Mouse (Mus musculus) thymus, adult 2 months (tissue): Measurements from ENCODE around the gene Zfp362. TPM values are rescaled to one million over a fixed set of nuclear protein-coding genes. Genes with fewer than 3 reads are reported as not detected.

ENCODE experiments used
- DNase-seq: peaks from one replicate; pipeline ENCODE4 v3.0.0; 2021
- H3K27ac ChIP-seq: fragments of 200-500 bp; 2 replicates; pipeline ENCODE4 v1.5.1; 2012; ENCODE audit warnings: low read length, control low read depth; ENCODE audit not compliant: control insufficient read depth, insufficient read depth
- H3K27me3 ChIP-seq: fragments of 200-500 bp; 2 replicates; pipeline ENCODE4 v1.6.1; 2012; ENCODE audit warnings: mild to moderate bottlenecking, low read length, moderate library complexity, mixed read lengths; ENCODE audit not compliant: control insufficient read depth, insufficient read depth
- H3K36me3 ChIP-seq: fragments of 200-500 bp; 2 replicates; pipeline ENCODE4 v1.6.1; 2012; ENCODE audit warnings: mild to moderate bottlenecking, low read length, moderate library complexity; ENCODE audit not compliant: control insufficient read depth, insufficient read depth
- H3K4me1 ChIP-seq: fragments of 200-500 bp; replicated peaks from 2 replicates; pipeline ENCODE4 v1.6.1; 2012; ENCODE audit warnings: low read length; ENCODE audit not compliant: control insufficient read depth, insufficient read depth
- H3K4me3 ChIP-seq: fragments of 200-500 bp; 2 replicates; pipeline ENCODE4 v1.5.1; 2012; ENCODE audit warnings: mild to moderate bottlenecking, low read length, control low read depth, moderate library complexity; ENCODE audit not compliant: control insufficient read depth, insufficient read depth
- CTCF ChIP-seq: fragments of 200-500 bp; IDR thresholded peaks from 2 replicates; pipeline ENCODE4 v1.5.1; 2012; ENCODE audit warnings: mild to moderate bottlenecking, control low read depth, low read length, moderate library complexity, borderline replicate concordance; ENCODE audit not compliant: control insufficient read depth, poor library complexity, insufficient read depth; ENCODE audit errors: extremely low read depth
- POLR2A ChIP-seq: fragments of 200-500 bp; IDR thresholded peaks from 2 replicates; pipeline ENCODE4 v1.6.1; 2012; ENCODE audit warnings: mild to moderate bottlenecking, low read length, control low read depth, moderate library complexity; ENCODE audit not compliant: control insufficient read depth, poor library complexity, insufficient read depth; ENCODE audit errors: extremely low read depth
- WGBS: fragments of 180-500 bp; shearing (Covaris S2); methylation state at CpG from one replicate; pipeline ENCODE4 v1.1.7; 2018; 5-methylcytosine and 5-hydroxymethylcytosine counted together
- polyA plus RNA-seq: library from polyadenylated mRNA; depleted of rRNA; stranded (reverse); fragments of >200 nt; gene quantifications from 2 replicates; pipeline ENCODE4 v1.2.3, GENCODE M21; 2012

Gene Zfp362
- polyA plus RNA-seq, 1 experiment: 105 TPM

DNA sequence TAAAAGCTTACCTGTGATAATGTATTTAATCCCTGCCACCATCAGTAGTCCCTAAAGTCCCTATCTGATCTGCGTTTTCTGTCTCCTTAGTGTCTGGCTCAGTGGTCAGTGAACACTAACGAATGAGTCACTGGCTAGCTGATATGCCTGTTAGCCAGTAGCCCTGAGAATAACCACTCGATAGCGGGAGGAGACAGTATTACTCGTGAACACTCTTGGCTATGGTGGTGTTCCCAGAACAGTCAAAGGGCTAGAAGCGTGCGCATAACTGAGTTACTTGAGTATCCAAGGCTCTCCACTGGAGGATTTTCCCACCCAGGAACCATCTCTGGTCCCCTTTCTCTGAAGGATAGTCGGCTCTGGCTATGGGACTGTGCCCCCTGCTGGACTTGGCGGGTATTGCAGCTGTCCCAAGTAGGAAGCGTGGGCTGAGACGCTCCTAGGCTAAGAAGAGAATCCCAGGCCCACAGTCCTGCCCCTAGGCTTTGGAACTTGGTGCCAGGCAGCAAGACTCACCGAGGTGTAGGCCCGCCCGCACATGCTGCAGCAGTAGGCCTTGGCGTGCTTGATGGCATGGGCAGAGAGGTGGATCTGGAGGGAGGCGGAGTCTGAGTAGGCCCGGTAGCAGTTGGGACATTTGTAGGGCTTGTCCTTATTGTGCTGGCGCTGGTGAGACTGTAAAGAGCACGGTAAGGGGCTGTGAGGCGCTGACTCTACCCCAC is 29.1 kb downstream of the Zfp362 start:
- peak; percentile 75 for DNase-seq
- no peak overlapping the region for H3K27ac ChIP-seq
- WGBS: 77% methylated on average over 20 of the region's 20 CpGs

DNA sequence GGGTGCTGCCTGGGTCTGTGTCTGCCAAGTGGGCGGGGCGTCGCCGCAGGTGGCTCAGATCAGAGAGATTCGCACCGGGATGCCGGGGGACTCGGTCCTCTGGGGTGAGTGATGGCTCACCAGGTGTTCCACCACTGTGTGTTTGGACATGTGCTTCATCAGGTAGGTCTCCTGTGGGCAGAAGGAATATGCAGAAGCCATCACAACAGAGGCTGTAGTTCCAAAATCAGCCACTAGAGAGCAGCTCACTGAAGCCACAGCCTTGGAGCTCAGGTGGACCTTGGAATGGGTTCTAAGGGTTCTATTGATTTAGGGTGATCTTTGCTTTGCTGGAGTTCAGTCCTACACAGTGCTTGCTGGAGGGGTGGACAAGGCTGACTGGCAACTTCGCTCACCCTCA is 31.4 kb downstream of the Zfp362 start:
- peak; percentile 54 for DNase-seq
- Histone ChIP-seq H3K4me1 (no peaks in the 10 kb centered on the region), H3K27me3 (no peaks in the 10 kb centered on the region), H3K27ac (no peak overlapping the region), H3K36me3 (peaks cover 31% of the 10 kb centered on the region), H3K4me3 (no peak overlapping the region)
- WGBS: 92% methylated on average over 9 of the region's 9 CpGs
- TF ChIP-seq POLR2A (no peak), CTCF (0 out of 2 replicates have a peak, but pooled peaks have one; percentile 32)

More for the DNA sequence above, 29.1 kb downstream of the Zfp362 start:
- Histone ChIP-seq H3K4me3 (no peak overlapping the region), H3K4me1 (no peaks in the 10 kb centered on the region), H3K27me3 (no peaks in the 10 kb centered on the region), H3K36me3 (peaks cover 33% of the 10 kb centered on the region)
- TF ChIP-seq CTCF (peak; percentile 96), POLR2A (no peak)

DNA sequence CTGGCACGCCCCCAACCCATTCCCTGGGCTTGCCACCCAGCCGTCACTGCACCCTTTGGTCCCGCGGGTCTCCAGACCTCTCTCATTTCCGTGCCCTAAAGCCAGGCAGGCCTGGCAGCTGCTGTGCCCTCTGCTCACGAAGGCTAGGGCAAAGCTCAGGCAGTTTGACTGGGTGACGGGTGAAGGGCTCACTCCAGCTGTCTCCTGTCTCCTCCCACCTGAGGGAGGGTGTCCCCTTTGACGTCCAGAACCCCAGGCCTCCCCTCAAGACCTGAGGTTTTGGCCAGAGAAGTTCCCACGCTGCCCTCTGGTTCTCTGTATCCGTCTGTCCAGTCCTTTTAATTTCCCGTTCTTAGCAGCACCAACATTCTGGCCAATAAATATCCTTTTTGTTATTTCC is 32.0 kb downstream of the Zfp362 start:
- TF ChIP-seq CTCF (no peak), POLR2A (no peak)
- no peaks in the 10 kb centered on the region for H3K4me1 ChIP-seq
- no peaks in the 10 kb centered on the region for H3K27me3 ChIP-seq
- 96% methylated on average over 11 of the region's 11 CpGs for WGBS
- peaks cover 31% of the 10 kb centered on the region for H3K36me3 ChIP-seq
- no peak overlapping the region for H3K4me3 ChIP-seq
- no peak for DNase-seq
- no peak overlapping the region for H3K27ac ChIP-seq

DNA sequence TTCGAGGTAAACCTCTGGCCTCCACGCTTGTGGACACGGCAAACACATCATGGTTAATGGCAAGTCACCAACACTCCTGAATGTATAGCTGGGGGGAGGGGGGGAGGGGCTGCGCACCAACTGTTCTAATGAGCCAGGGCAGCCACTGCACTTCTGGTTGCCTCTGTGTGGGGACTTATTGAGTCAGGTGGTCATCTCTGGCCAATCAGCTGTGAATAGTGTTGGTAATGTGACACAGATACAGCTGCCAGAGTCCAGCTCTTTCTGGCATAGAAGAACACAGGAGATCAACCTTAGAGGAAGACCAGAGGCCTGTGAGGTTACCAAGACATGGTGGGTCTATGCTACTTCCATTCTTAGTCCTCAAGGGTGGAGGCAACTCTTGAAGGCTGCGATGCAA is 35.1 kb downstream of the Zfp362 start:
- Histone ChIP-seq H3K27ac (no peak overlapping the region), H3K4me1 (no peaks in the 10 kb centered on the region), H3K27me3 (no peaks in the 10 kb centered on the region), H3K36me3 (peaks cover 13% of the 10 kb centered on the region), H3K4me3 (no peak overlapping the region)
- 85% methylated on average over 5 of the region's 5 CpGs for WGBS
- TF ChIP-seq POLR2A: no peak
- TF ChIP-seq CTCF: no peak
- no peak for DNase-seq

DNA sequence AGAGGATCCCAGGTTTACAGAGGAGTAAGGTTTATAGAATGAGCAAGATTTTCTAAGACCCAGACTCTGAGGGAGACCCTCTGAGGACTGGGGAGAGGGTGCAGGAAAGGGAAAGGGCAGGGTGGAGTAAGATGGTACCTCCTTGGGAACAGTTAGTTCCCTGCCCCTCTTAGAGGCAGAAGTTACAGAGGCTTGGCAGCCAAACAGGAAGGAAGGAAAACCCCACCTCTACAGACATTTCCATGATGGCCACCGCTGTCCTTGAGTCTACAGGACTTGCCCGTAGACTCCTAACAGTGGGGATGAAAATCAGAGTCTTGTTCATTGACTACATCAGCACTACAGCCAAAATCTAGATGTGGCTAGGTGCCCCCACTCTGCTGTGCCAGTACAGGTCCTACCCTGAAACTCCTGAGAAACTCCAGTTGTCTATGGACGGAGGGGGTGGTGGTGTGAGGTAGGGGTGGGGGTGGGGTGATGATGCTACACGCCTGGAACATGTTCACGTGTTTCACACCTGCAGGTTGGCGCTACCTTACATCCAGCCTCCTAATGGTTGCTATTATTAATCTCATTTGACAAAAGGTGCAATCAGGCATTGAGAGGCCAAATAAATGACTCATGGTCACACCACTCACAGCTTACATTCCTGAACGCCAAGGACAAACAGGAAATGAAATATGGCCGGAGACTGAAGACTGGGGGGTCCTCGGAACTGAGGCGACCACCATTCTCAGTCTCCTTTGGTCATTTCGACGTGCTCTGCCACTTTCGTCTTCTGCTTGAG is 36.1 kb downstream of the Zfp362 start:
- no peak for DNase-seq
- Histone ChIP-seq H3K27me3 (no peaks in the 10 kb centered on the region), H3K36me3 (peaks cover 13% of the 10 kb centered on the region), H3K27ac (no peak overlapping the region), H3K4me3 (no peak overlapping the region), H3K4me1 (no peaks in the 10 kb centered on the region)
- WGBS: 76% methylated on average over 13 of the region's 13 CpGs
- no peak for TF ChIP-seq POLR2A
- no peak for TF ChIP-seq CTCF

DNA sequence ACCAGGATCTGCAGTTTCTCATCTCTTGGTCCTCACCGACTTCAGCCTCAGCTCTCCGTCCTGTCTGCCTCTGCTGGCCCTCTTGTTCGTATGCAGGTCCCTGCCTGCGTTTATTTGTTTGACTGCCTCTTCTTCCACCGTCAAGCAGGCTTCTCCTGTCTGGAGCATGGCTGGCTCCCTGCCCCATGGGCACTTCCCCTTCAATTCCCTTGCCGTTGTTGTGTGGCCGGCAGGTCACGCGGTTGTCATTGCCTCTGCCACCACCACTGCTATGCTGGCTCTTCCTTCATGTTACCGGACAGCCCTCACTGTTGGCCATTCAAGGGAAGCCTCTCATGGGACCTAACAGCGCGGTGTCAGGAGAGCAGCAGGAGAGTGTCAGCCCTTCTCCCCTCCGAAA is 37.7 kb downstream of the Zfp362 start:
- Histone ChIP-seq H3K4me1 (no peaks in the 10 kb centered on the region), H3K27ac (no peak overlapping the region), H3K27me3 (no peaks in the 10 kb centered on the region), H3K36me3 (no peaks in the 10 kb centered on the region), H3K4me3 (no peak overlapping the region)
- TF ChIP-seq CTCF (no peak), POLR2A (no peak)
- no peak for DNase-seq
- 81% methylated on average over 13 of the region's 13 CpGs for WGBS
